In the genomic region with DNA sequence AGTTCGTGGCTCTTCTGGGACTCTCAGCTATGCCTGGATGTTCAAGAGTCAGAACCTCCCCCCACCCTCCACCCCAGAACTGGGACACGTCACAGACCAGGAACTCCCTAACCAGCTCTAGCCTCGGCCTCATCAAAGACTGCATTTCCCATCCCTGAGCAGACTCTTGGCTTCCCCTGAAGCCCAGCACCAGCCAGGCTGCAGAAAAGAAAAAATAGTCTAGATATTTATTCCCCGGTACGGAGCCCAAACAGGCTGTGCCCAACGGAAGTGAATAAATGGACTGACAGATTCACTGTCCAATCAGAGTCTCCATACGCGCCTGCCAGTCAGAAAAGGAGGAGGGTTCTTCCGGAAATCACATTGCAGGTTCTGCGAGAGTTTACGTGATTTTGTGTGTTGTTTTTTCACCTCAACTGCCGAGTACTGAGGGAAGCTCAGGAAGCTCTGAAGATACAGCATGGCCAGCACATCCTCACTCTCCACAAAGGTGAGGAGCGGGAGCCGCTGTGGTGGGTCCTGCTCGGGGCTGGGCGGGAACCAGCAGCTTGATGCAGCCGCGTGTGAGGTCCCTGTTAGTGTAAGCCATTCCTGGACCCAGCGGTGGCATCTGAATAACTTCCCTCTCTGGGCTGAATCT, we compare ENCODE assay signal across 8 mouse cellular contexts.
DNase-seq lines count a peak whose midpoint lies in the region; ATAC-seq lines count a peak whose summit lies in the region.
"Not testable (repeated sequence)": the region's sequence is repeated elsewhere in the genome, so short reads cannot be mapped to it uniquely, and the experiment has no call there.

No protein-coding gene starts in this region.

- peak; percentile 96 for DNase-seq in R1 (ENCODE audit: low read depth, low spot score)
- peak; percentile 83 to 88 for DNase-seq in cerebellum, postnatal 25 days
- peak; percentile 70 to 85 for DNase-seq in frontal cortex, postnatal 25 days (ENCODE audit: low spot score in 2 of 2)
- peak; percentile 93 for DNase-seq in hindbrain, embryonic 14.5 days (ENCODE audit: low spot score)
- DNase-seq in layer of hippocampus, postnatal 36 days = peak; percentile 85 to 88
- peak; percentile 96 for DNase-seq in lung, postnatal 36 days
- peak; percentile 96 for DNase-seq in retina, postnatal 1 day
- DNase-seq in urinary bladder, adult 18-20 months (ENCODE audit: low spot score in 2 of 2) = peak; percentile 72 to 82

- peak overlapping the region; percentile 59 for H3K4me3 ChIP-seq in hindbrain, embryonic 14.5 days (replicated peaks; ENCODE audit: low read length)

- peak overlapping the region; percentile 85 for H3K9ac ChIP-seq in hindbrain, embryonic 14.5 days

- H3K4me2 ChIP-seq in hindbrain, embryonic 14.5 days (replicated peaks) = peak overlapping the region; percentile 60

- peak; percentile 99 for ATAC-seq in hindbrain, embryonic 14.5 days (ENCODE audit: low FRiP score)

- WGBS in hindbrain, embryonic 14.5 days = 1% methylated on average over 18 of the region's 19 CpGs

- H3K36me3 ChIP-seq in hindbrain, embryonic 14.5 days (replicated peaks; ENCODE audit: control insufficient read depth, insufficient read depth) = peaks cover 11% of the 10 kb centered on the region; the same call in 1 of the 2 replicates

- H3K27me3 ChIP-seq in hindbrain, embryonic 14.5 days (ENCODE audit: control insufficient read depth, insufficient read depth, low read length) = not testable (repeated sequence)

- peak overlapping the region; percentile 91 for H3K27ac ChIP-seq in hindbrain, embryonic 14.5 days

- H3K4me1 ChIP-seq in hindbrain, embryonic 14.5 days (replicated peaks; ENCODE audit: control insufficient read depth, insufficient read depth, low read length) = not testable (repeated sequence)

- H3K9me3 ChIP-seq in hindbrain, embryonic 14.5 days (ENCODE audit: control insufficient read depth, low read length) = peaks cover 21% of the 10 kb centered on the region

Comparison
In these comparisons a context has a peak if more than half of its experiments do, and no peak if none do; other contexts are left out.
1. Peak in every context shown above with its lines: DNase-seq, ATAC-seq, H3K4me3 ChIP-seq and H3K27ac ChIP-seq.